Mouse (Mus musculus) testis, adult 2 months (tissue): Measurements from ENCODE around the gene Mup8. TPM values are rescaled to one million over a fixed set of nuclear protein-coding genes. Genes with fewer than 3 reads are reported as not detected.
"Not testable (repeated sequence)": the region's sequence is repeated elsewhere in the genome, so short reads cannot be mapped to it uniquely, and the experiment has no call there.

Experiments
- H3K27ac ChIP-seq: fragments of 200-500 bp; 2 replicates; pipeline ENCODE4 v1.5.1; 2012; ENCODE audit warnings: low read depth, low read length; ENCODE audit not compliant: control insufficient read depth, insufficient read depth
- H3K27me3 ChIP-seq: fragments of 200-500 bp; 2 replicates; pipeline ENCODE4 v1.6.1; 2012; ENCODE audit warnings: mild to moderate bottlenecking, low read length, moderate library complexity; ENCODE audit not compliant: control insufficient read depth, insufficient read depth
- H3K36me3 ChIP-seq: fragments of 200-500 bp; 2 replicates; pipeline ENCODE4 v1.6.1; 2012; ENCODE audit warnings: mild to moderate bottlenecking, low read length; ENCODE audit not compliant: control insufficient read depth, insufficient read depth
- H3K4me1 ChIP-seq: fragments of 200-500 bp; 2 replicates; pipeline ENCODE4 v1.6.1; 2012; ENCODE audit warnings: low read length; ENCODE audit not compliant: control insufficient read depth, insufficient read depth
- H3K4me3 ChIP-seq: fragments of 200-500 bp; 2 replicates; pipeline ENCODE4 v1.5.1; 2012; ENCODE audit warnings: low read depth, mild to moderate bottlenecking, low read length, moderate library complexity, mixed read lengths; ENCODE audit not compliant: control insufficient read depth
- polyA plus RNA-seq: library from polyadenylated mRNA; depleted of rRNA; stranded (reverse); fragments of >200 nt; gene quantifications from 2 replicates; pipeline ENCODE4 v1.2.3, GENCODE M21; 2012; rRNA removed

The Mup8 gene
- polyA plus RNA-seq: not detected in 2 replicates

DNA sequence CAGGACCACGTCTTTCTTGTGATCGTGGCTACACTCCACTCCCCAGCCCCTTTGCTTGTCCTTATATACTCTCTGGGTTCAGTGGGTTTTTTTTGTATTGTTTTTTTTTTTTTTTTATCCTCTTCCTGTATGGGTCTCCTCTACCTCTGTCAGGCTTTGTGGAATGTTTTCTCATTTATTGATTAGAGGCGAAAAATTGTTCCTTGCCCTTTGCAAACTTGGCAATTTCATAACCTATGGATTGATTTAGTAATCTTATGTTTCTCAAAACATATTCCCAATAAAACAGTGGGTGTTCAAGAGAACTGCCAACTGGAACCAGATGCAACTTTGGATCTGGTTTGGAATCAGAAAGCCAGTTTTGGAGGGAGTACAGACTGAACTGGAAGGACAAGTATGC, at the start of gene Mup8:
TSS of gene Mup8 (minus strand) at position 101 of the 400 bp plus-strand sequence.
- not testable (repeated sequence) for H3K4me1 ChIP-seq, H3K27ac ChIP-seq, H3K36me3 ChIP-seq, H3K27me3 ChIP-seq, H3K4me3 ChIP-seq

DNA sequence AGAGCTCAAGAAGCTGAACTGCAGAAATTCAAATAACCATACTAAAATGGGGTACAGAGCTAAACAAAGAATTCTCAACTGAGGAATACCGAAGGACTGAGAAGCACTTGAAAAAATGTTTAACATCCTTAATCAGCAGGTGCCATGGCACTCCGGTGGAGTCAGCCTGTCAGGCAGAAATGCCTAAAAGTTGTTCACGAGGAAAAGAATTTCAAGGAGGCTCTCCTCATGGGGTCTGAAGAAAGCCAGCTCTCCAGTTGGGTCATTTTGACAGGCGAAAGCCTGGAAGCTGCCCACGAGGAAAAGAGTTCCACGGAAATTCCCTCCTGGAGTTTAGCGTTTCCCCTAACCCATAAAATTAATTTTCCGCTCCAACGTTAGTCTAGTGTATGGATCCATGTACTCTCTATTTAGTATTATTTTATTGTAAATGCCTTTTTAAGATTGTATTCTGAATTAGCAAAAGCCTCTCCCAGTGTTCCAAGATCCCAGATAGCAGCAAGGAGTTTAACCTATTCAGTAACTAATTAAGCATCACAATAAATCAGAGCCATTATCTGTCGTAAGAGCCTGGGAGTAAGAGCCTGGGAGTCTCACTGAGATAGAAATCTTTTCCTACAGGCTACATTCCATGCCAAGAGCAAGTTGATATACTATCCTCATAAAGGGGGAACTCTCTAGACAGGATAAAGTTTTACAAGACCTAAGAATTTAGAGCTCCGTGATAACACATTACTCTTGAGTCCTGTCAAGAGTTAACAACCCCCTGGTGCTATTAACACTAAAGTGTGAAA, 43.8 kb upstream of the Mup8 start:
- H3K27me3 ChIP-seq, H3K27ac ChIP-seq, H3K36me3 ChIP-seq, H3K4me3 ChIP-seq, H3K4me1 ChIP-seq: not testable (repeated sequence)

DNA sequence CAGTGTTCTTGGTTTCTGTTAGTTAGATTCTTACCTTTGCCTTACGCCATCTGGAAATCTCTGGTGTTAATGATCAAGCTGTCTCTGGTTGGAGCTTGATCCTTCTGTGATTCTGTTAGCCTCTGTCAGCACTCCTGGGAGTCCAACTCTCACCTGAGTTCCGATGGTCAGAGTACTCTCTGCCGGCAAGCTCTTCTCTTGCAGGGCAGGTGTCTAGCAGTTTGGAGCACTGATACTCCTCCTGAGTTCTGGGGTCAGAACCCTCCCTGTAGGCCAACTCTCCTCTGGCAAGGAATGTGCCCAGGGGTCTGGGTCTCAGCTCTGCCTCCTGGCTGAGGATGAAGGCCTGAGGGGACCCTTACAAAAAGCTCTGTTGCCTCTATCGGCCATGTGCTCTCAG, 40.3 kb upstream of the Mup8 start:
- not testable (repeated sequence) for H3K4me3 ChIP-seq, H3K36me3 ChIP-seq, H3K27me3 ChIP-seq, H3K27ac ChIP-seq, H3K4me1 ChIP-seq

Other genes starting within 250 kb of the Mup8 start
- gene Mup7, start 152.1 kb downstream of the Mup8 start, polyA plus RNA-seq: not detected in 2 replicates
- not detected in 2 replicates for gene Mup2, start 68.3 kb downstream of the Mup8 start, polyA plus RNA-seq
- gene Mup9, start 199.4 kb upstream of the Mup8 start, polyA plus RNA-seq: not detected in 2 replicates